In the genomic region with DNA sequence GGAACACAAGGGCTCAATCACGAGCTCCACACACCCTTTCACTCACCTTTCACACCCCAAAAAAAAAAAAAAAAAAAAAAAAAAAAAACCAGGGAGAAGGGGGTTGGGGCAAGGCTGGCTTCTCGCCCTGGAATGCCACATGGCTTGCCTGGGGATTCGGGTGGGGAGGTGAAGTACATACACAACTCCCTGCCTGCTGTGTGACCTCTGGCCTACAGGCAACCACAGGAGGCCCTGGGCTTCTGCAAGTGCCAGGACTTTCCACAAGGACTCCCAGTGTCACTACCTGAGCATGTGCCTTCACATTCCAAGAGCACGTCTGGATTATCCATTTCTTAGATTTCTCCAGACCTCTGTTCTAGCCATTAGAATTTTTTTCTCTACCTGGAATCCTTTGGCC, we compare ENCODE assay signal across 14 mouse cellular contexts. TPM values are rescaled to one million over a fixed set of nuclear protein-coding genes. Genes with fewer than 3 reads are reported as not detected.
DNase-seq lines count a peak whose midpoint lies in the region; ATAC-seq lines count a peak whose summit lies in the region.
"Had no signal": no experiment of that assay in that cellular context is flagged by ENCODE, and none has a peak within 500 bp of the region (broad histone marks: within the 10 kb centered on the region; RNA-seq: fewer than 3 reads in every experiment).

No protein-coding gene starts in this region.

- H3K4me1 ChIP-seq in kidney, embryonic 16.5 days (ENCODE audit: insufficient read depth, low read length): no peaks in the 10 kb centered on the region
- peaks cover 3% of the 10 kb centered on the region; the same call in 1 of the 2 replicates for H3K4me1 ChIP-seq in brown adipose tissue, adult 24 weeks (ENCODE audit: control insufficient read depth, insufficient read depth, insufficient read length, low read length)
- H3K4me1 ChIP-seq in lung, embryonic 16.5 days (replicated peaks; ENCODE audit: control insufficient read depth, insufficient read depth, low read length): no peaks in the 10 kb centered on the region
- no peaks in the 10 kb centered on the region for H3K4me1 ChIP-seq in intestine, embryonic 15.5 days (replicated peaks)
- H3K4me1 ChIP-seq: forebrain, embryonic 13.5 days; liver, embryonic 12.5 days had no signal

- peak; percentile 74 for DNase-seq in kidney, adult 11 months
- peak; percentile 5 for DNase-seq in MN1 (ENCODE audit: low spot score)
- DNase-seq in layer of hippocampus, postnatal 14 days (ENCODE audit: low spot score in 2 of 2): no peak
- DNase-seq in left cerebral cortex, adult 18-20 months (ENCODE audit: low spot score in 2 of 2): no peak
- DNase-seq: embryo, embryonic 11 days; midbrain, embryonic 14.5 days; thymus, postnatal 36 days had no signal

- no peak overlapping the region for H3K27ac ChIP-seq in kidney, embryonic 16.5 days (ENCODE audit: low read length)
- H3K27ac ChIP-seq in brown adipose tissue, adult 24 weeks (replicated peaks; ENCODE audit: low read depth, low read length): peak overlapping the region; percentile 75
- H3K27ac ChIP-seq in lung, embryonic 16.5 days (ENCODE audit: low read length): no peak overlapping the region
- no peak overlapping the region for H3K27ac ChIP-seq in intestine, embryonic 15.5 days
- H3K27ac ChIP-seq: forebrain, embryonic 13.5 days; liver, embryonic 12.5 days; macrophage had no signal

- no peaks in the 10 kb centered on the region for H3K9me3 ChIP-seq in kidney, embryonic 16.5 days (ENCODE audit: low read length)
- no peaks in the 10 kb centered on the region for H3K9me3 ChIP-seq in lung, embryonic 16.5 days (ENCODE audit: control insufficient read depth, low read length)
- no peaks in the 10 kb centered on the region for H3K9me3 ChIP-seq in intestine, embryonic 15.5 days
- H3K9me3 ChIP-seq: forebrain, embryonic 13.5 days; liver, embryonic 12.5 days had no signal

- no peaks in the 10 kb centered on the region for H3K36me3 ChIP-seq in kidney, embryonic 16.5 days (ENCODE audit: insufficient read depth, low read length)
- H3K36me3 ChIP-seq in lung, embryonic 16.5 days (ENCODE audit: control insufficient read depth, insufficient read depth, low read length): no peaks in the 10 kb centered on the region
- H3K36me3 ChIP-seq in intestine, embryonic 15.5 days: no peaks in the 10 kb centered on the region
- H3K36me3 ChIP-seq: liver, embryonic 12.5 days had no signal

- H3K27me3 ChIP-seq in kidney, embryonic 16.5 days (ENCODE audit: insufficient read depth, low read length): peaks cover 28% of the 10 kb centered on the region; the same call in 1 of the 2 replicates
- peaks cover 5% of the 10 kb centered on the region; the same call in 1 of the 2 replicates for H3K27me3 ChIP-seq in lung, embryonic 16.5 days (ENCODE audit: control insufficient read depth, insufficient read depth, low read depth, low read length)
- H3K27me3 ChIP-seq in intestine, embryonic 15.5 days (replicated peaks): peaks cover 3% of the 10 kb centered on the region

- no peak overlapping the region for H3K4me3 ChIP-seq in kidney, embryonic 16.5 days (ENCODE audit: low read length)
- no peak overlapping the region for H3K4me3 ChIP-seq in brown adipose tissue, adult 24 weeks (ENCODE audit: insufficient read depth, low read depth, low read length)
- H3K4me3 ChIP-seq in lung, embryonic 16.5 days (ENCODE audit: low read length): no peak overlapping the region
- H3K4me3 ChIP-seq in intestine, embryonic 15.5 days (replicated peaks): no peak overlapping the region
- H3K4me3 ChIP-seq: forebrain, embryonic 13.5 days; liver, embryonic 12.5 days had no signal

- WGBS in kidney, embryonic 16.5 days: 51% methylated on average over 4 of the region's 4 CpGs
- 37% methylated on average over 4 of the region's 4 CpGs for WGBS in lung, embryonic 16.5 days
- 36% methylated on average over 4 of the region's 4 CpGs for WGBS in intestine, embryonic 15.5 days

- no peak overlapping the region for H3K4me2 ChIP-seq in kidney, embryonic 16.5 days (replicated peaks; ENCODE audit: low read depth, low read length)
- no peak overlapping the region for H3K4me2 ChIP-seq in lung, embryonic 16.5 days (ENCODE audit: low read depth, low read length)
- H3K4me2 ChIP-seq in intestine, embryonic 15.5 days (replicated peaks): no peak overlapping the region
- H3K4me2 ChIP-seq: forebrain, embryonic 13.5 days; liver, embryonic 12.5 days had no signal

- ATAC-seq in kidney, embryonic 16.5 days (ENCODE audit: low FRiP score, low TSS enrichment): no peak
- peak; percentile 49; the same call in 1 of the 2 replicates for ATAC-seq in lung, embryonic 16.5 days (ENCODE audit: low read depth)
- no peak for ATAC-seq in intestine, embryonic 15.5 days
- ATAC-seq: forebrain, embryonic 13.5 days had no signal

- H3K9ac ChIP-seq in kidney, embryonic 16.5 days (replicated peaks; ENCODE audit: low read length): no peak overlapping the region
- H3K9ac ChIP-seq in lung, embryonic 16.5 days (ENCODE audit: low read length): no peak overlapping the region
- no peak overlapping the region for H3K9ac ChIP-seq in intestine, embryonic 15.5 days
- H3K9ac ChIP-seq: forebrain, embryonic 13.5 days; liver, embryonic 12.5 days had no signal

RNA-seq across cellular contexts. Expression of gene Nhsl2, which starts 40.2 kb away (rescaled TPM):
- polyA plus RNA-seq in kidney, embryonic 16.5 days (2015; fragmentation: Nextera tagmentation; extraction: Ambion mirVana): 12.0 and 12.1 TPM in 2 replicates
- 2.6 and 4.6 TPM in 2 replicates for polyA plus RNA-seq in brown adipose tissue, adult 24 weeks (2012; ENCODE audit: insufficient read depth, insufficient read length, missing spikeins)
- polyA plus RNA-seq in lung, embryonic 16.5 days (2015; fragmentation: Nextera tagmentation; extraction: Ambion mirVana): 4.2 and 4.5 TPM in 2 replicates
- polyA plus RNA-seq in intestine, embryonic 15.5 days (2015; fragmentation: Nextera tagmentation; extraction: Ambion mirVana): 8.4 and 10.4 TPM in 2 replicates
- total RNA-seq in layer of hippocampus, postnatal 14 days (2021): 10 to 100 TPM; 30.7 to 32.6 TPM
- 10 to 100 TPM; 35.5 to 38.4 TPM for total RNA-seq in left cerebral cortex, adult 18-20 months (2021)

Comparison
In these comparisons a context has a peak if more than half of its experiments do, and no peak if none do; other contexts are left out.
1. DNase-seq: peak in kidney, adult 11 months (single experiment) and MN1 (single experiment); none in layer of hippocampus, postnatal 14 days (0 of 2) and left cerebral cortex, adult 18-20 months (0 of 2).